In the genomic region with DNA sequence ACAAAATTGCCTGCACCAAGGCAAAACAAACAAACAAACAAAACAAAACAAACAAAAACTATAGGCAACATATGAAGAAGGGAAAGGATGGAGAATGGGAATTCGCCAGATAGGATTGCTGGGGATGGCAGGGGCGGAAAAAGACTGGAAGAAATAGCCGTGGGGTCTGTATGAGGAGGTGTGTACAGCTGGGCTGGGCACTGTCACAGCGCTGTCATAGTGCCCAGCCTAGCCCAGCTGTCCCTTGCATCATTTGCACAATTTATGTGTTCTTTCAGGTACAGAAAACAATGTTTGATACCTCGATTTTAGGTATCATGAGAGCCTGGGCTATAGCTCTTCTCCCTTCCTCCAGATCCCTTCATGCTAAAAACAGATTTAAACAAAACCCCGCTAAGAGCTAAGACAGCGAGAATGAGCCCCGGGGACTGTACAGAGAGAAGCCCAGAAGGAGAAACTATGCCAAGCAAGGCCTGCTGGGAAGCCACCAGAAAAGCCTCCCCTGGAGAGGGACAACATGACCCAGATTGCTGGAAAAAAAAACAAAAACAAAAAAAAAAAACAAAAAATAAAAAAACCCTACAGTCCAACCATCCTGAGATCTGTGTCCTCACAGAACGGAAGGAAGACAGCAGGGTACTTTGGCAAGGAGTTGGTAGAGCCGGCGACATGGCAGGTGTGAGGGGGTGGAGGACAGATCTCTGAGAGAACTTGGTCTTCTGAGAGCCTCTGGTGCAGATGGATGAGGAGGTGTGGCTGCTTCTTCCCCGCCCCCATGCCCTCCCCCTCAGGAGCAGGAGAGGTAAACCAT, we compare ENCODE assay signal across 9 mouse cellular contexts.
DNase-seq lines count a peak whose midpoint lies in the region; ATAC-seq and TF ChIP-seq lines count a peak whose summit lies in the region.
"Had no signal": no experiment of that assay in that cellular context is flagged by ENCODE, and none has a peak within 500 bp of the region (broad histone marks: within the 10 kb centered on the region; RNA-seq: fewer than 3 reads in every experiment).

No protein-coding gene starts in this region.

- H3K9me3 ChIP-seq in G1E (replicated peaks), result no peaks in the 10 kb centered on the region
- H3K9me3 ChIP-seq: midbrain, embryonic 10.5 days had no signal

- peaks cover 4% of the 10 kb centered on the region; the same call in 1 of the 2 replicates for H3K27me3 ChIP-seq in G1E (ENCODE audit: insufficient read depth, low read length)
- H3K27me3 ChIP-seq in myocyte (ENCODE audit: control insufficient read depth, insufficient read depth, insufficient read length), result peaks cover 14% of the 10 kb centered on the region

- peak; percentile 64 for ATAC-seq in frontal cortex, adult (ENCODE audit: low TSS enrichment)
- no peak for ATAC-seq in G1E (ENCODE audit: extremely low read depth, insufficient number of reproducible peaks, low FRiP score, poor library complexity, severe bottlenecking)
- ATAC-seq in activated CD4-positive, CD25-positive, alpha-beta regulatory T cell, adult 4 months, result no peak

- H3K4me3 ChIP-seq in G1E (ENCODE audit: low read depth, low read length), result peak overlapping the region; percentile 69; the same call in 1 of the 2 replicates
- H3K4me3 ChIP-seq in myocyte, result no peak overlapping the region

- H3K79me2 ChIP-seq in myocyte (ENCODE audit: control insufficient read depth, insufficient read depth), result no peaks in the 10 kb centered on the region

- peaks cover 85% of the 10 kb centered on the region for H3K4me1 ChIP-seq in G1E (ENCODE audit: insufficient read depth, low read depth, low read length)

- no peak for DNase-seq in frontal cortex, postnatal 10 days (ENCODE audit: low spot score in 2 of 2)
- peak; percentile 36 for DNase-seq in G1E (ENCODE audit: low spot score)
- peak; percentile 66 for DNase-seq in induced T-regulatory cell, adult 2 months (ENCODE audit: low read depth)
- DNase-seq in testis, postnatal 10 days (ENCODE audit: low spot score), result no peak
- DNase-seq in kidney, postnatal 4 days, result no peak

- no peak for TF ChIP-seq CTCF in G1E (IDR thresholded peaks at IDR 0.05; ENCODE audit: low read depth, low read length)

- H3K36me3 ChIP-seq in G1E (replicated peaks), result no peaks in the 10 kb centered on the region
- H3K36me3 ChIP-seq in myocyte (ENCODE audit: control insufficient read depth, insufficient read depth), result no peaks in the 10 kb centered on the region
- H3K36me3 ChIP-seq: midbrain, embryonic 10.5 days had no signal

- TF ChIP-seq POLR2A in myocyte (IDR thresholded peaks at IDR 0.05; ENCODE audit: insufficient read length, low read depth), result no peak

- peak overlapping the region; percentile 30 for H3K4me2 ChIP-seq in myocyte (ENCODE audit: low read depth)

- no peak overlapping the region for H3ac ChIP-seq in myocyte (ENCODE audit: control insufficient read depth, insufficient read length)

TF ChIP-seq in myocyte, 11 proteins besides CTCF, POLR2A, EP300 and RAD21:
- TF ChIP-seq POLR2AphosphoS2 (IDR thresholded peaks at IDR 0.05; ENCODE audit: insufficient read length, low read depth) (no peak), REST (IDR thresholded peaks at IDR 0.05; ENCODE audit: insufficient read depth, insufficient read length) (no peak), CEBPB (IDR thresholded peaks at IDR 0.05; ENCODE audit: insufficient read depth, poor library complexity, severe bottlenecking) (no peak), USF1 (IDR thresholded peaks at IDR 0.05; ENCODE audit: low read depth) (no peak), MAX (IDR thresholded peaks at IDR 0.05; ENCODE audit: low read depth) (no peak), MYOD1 (IDR thresholded peaks at IDR 0.05; ENCODE audit: control insufficient read depth in 1 of 3, insufficient read length in 2 of 3, low read depth in 2 of 3) (no peak), TCF12 (IDR thresholded peaks at IDR 0.05; ENCODE audit: insufficient read depth, poor library complexity, severe bottlenecking) (no peak), MYOG (IDR thresholded peaks at IDR 0.05; ENCODE audit: control insufficient read depth in 1 of 3, insufficient read depth in 1 of 3, insufficient read length in 2 of 3, low read depth in 2 of 3) (no peak), E2F4 (IDR thresholded peaks at IDR 0.05; ENCODE audit: insufficient read depth) (no peak), SRF (IDR thresholded peaks at IDR 0.05; ENCODE audit: control insufficient read depth, insufficient read length, low read depth) (no peak), TCF3 (IDR thresholded peaks at IDR 0.05; ENCODE audit: insufficient read length, low read depth) (no peak)
TF ChIP-seq in myocyte: peak in this region for 0.

Comparison
In these comparisons a context has a peak if more than half of its experiments do, and no peak if none do; other contexts are left out.
1. DNase-seq: peak in G1E (single experiment) and induced T-regulatory cell, adult 2 months (single experiment); none in frontal cortex, postnatal 10 days (0 of 2), testis, postnatal 10 days (single experiment) and kidney, postnatal 4 days (0 of 2).